Mouse (Mus musculus): ENCODE measurements around the gene Mex3d.
A peak's percentile ranks its signal among the peaks of the same experiment; 100 is the strongest.

Gene Mex3d

GRCm38 (mm10) chr10:80385811-80386734, 1.4 kb downstream of the Mex3d start:
- DNase-seq = no peak

- DNase-seq = no peak
Measured at GRCm38 (mm10) chr10:80385310-80385709, 2.1 kb downstream of the Mex3d start.

GRCm38 (mm10) chr10:80384709-80385108, 2.8 kb downstream of the Mex3d start:
- no peak for DNase-seq

- no peak for DNase-seq
Measured at GRCm38 (mm10) chr10:80384115-80384639, 3.3 kb downstream of the Mex3d start.

GRCm38 (mm10) chr10:80383431-80383830, 4.0 kb downstream of the Mex3d start:
- peak in 1 of 2 experiments; percentile 32 for DNase-seq

GRCm38 (mm10) chr10:80382641-80383365, 4.7 kb downstream of the Mex3d start:
- DNase-seq = no peak

- DNase-seq = peak in 1 of 2 experiments; percentile 56
Measured at GRCm38 (mm10) chr10:80377716-80378115, 9.7 kb downstream of the Mex3d start.

GRCm38 (mm10) chr10:80376160-80376559, 11.3 kb downstream of the Mex3d start:
- peak; percentile 92 to 97 for DNase-seq

GRCm38 (mm10) chr10:80374063-80374462, 13.4 kb downstream of the Mex3d start:
- peak; percentile 86 to 91 for DNase-seq

GRCm38 (mm10) chr10:80372706-80373105, 14.8 kb downstream of the Mex3d start:
- no peak for DNase-seq

- DNase-seq = no peak
Measured at GRCm38 (mm10) chr10:80371983-80372382, 15.5 kb downstream of the Mex3d start.

GRCm38 (mm10) chr10:80371411-80371966, 16.0 kb downstream of the Mex3d start:
- peak; percentile 61 to 79 for DNase-seq

GRCm38 (mm10) chr10:80369995-80370747, 17.3 kb downstream of the Mex3d start:
- peak in 1 of 2 experiments; percentile 33 for DNase-seq

GRCm38 (mm10) chr10:80368392-80368791, 19.1 kb downstream of the Mex3d start:
- DNase-seq = no peak

- DNase-seq = no peak
Measured at GRCm38 (mm10) chr10:80367954-80368353, 19.5 kb downstream of the Mex3d start.

GRCm38 (mm10) chr10:80365736-80366135, 21.7 kb downstream of the Mex3d start:
- no peak for DNase-seq

- no peak for DNase-seq
Measured at GRCm38 (mm10) chr10:80363734-80364133, 23.7 kb downstream of the Mex3d start.

GRCm38 (mm10) chr10:80357994-80358639, 29.3 kb downstream of the Mex3d start:
- DNase-seq = peak; percentile 65 to 77

- no peak for DNase-seq
Measured at GRCm38 (mm10) chr10:80357336-80357735, 30.1 kb downstream of the Mex3d start.

- no peak for DNase-seq
Measured at GRCm38 (mm10) chr10:80356737-80357136, 30.7 kb downstream of the Mex3d start.

GRCm38 (mm10) chr10:80356001-80356682, 31.3 kb downstream of the Mex3d start, which contains the start of gene Plk5:
Plk5 (plus strand) TSS chr10:80356459.
- DNase-seq = no peak
